ENCODE assay signal across 17 mouse cellular contexts in genomic region chr3:155381910-155382309, GRCm38 (mm10).
DNase-seq lines count a peak whose midpoint lies in the region; ATAC-seq and TF ChIP-seq lines count a peak whose summit lies in the region.
"Had no signal": no experiment of that assay in that cellular context is flagged by ENCODE, and none has a peak within 500 bp of the region (broad histone marks: within the 10 kb centered on the region; RNA-seq: fewer than 3 reads in every experiment).

No protein-coding gene starts in this region.

- intact Hi-C loops in left cerebral cortex, adult 2 months (cut with DNase I), result no loop called here

- WGBS in forebrain, embryonic 16.5 days, result 46% methylated on average over 4 of the region's 4 CpGs

- no peak overlapping the region for H3K9ac ChIP-seq in forebrain, embryonic 16.5 days (replicated peaks; ENCODE audit: low read depth, low read length)
- H3K9ac ChIP-seq: neural tube, embryonic 12.5 days had no signal

- no peaks in the 10 kb centered on the region for H3K4me1 ChIP-seq in forebrain, embryonic 16.5 days (replicated peaks; ENCODE audit: control insufficient read depth, insufficient read depth, low read length)
- H3K4me1 ChIP-seq: neural tube, embryonic 12.5 days had no signal

- peak; percentile 95 for ATAC-seq in frontal cortex, adult (ENCODE audit: low TSS enrichment)
- peak; percentile 86 for ATAC-seq in forebrain, embryonic 16.5 days

- H3K27me3 ChIP-seq in forebrain, embryonic 16.5 days (replicated peaks; ENCODE audit: control insufficient read depth, insufficient read depth, low read length), result no peaks in the 10 kb centered on the region
- H3K27me3 ChIP-seq: neural tube, embryonic 12.5 days had no signal

- TF ChIP-seq CTCF in left cerebral cortex, adult 2 months (IDR thresholded peaks at IDR 0.05), result no peak

- no peaks in the 10 kb centered on the region for H3K9me3 ChIP-seq in forebrain, embryonic 16.5 days (ENCODE audit: control insufficient read depth, low read length)
- H3K9me3 ChIP-seq: neural tube, embryonic 12.5 days had no signal

- H3K4me3 ChIP-seq in forebrain, embryonic 16.5 days (replicated peaks; ENCODE audit: low read length), result no peak overlapping the region
- no peak overlapping the region for H3K4me3 ChIP-seq in left cerebral cortex, adult 2 months
- H3K4me3 ChIP-seq: neural tube, embryonic 12.5 days had no signal

- H3K36me3 ChIP-seq in forebrain, embryonic 16.5 days (ENCODE audit: control insufficient read depth, insufficient read depth), result no peaks in the 10 kb centered on the region
- H3K36me3 ChIP-seq: neural tube, embryonic 12.5 days had no signal

- H3K27ac ChIP-seq in forebrain, embryonic 16.5 days (ENCODE audit: low read length), result no peak overlapping the region
- H3K27ac ChIP-seq in left cerebral cortex, adult 2 months, result peak overlapping the region; percentile 70
- H3K27ac ChIP-seq: neural tube, embryonic 12.5 days had no signal

- no peak overlapping the region for H3K4me2 ChIP-seq in forebrain, embryonic 16.5 days (ENCODE audit: low read length)
- H3K4me2 ChIP-seq: heart, embryonic 11.5 days; neural tube, embryonic 12.5 days had no signal

- DNase-seq in frontal cortex, postnatal 14 days (ENCODE audit: low spot score in 2 of 2), result no peak
- peak; percentile 72 for DNase-seq in brain, adult 2 months (ENCODE audit: low read depth, low spot score)
- DNase-seq in left cerebral cortex, adult 2 months (ENCODE audit: extremely low spot score in 1 of 2, low spot score in 2 of 2), result peak in 1 of 2 experiments; percentile 15
- DNase-seq in natural killer cell, adult 2 months (ENCODE audit: low spot score in 2 of 2), result no peak
- no peak for DNase-seq in T-cell, adult 2 months (ENCODE audit: low spot score)
- DNase-seq: adrenal gland, postnatal 14 days; B cell, adult 2 months; cerebellum, adult 9-10 months; heart, postnatal 14 days; kidney, adult 18-20 months; kidney, postnatal 14 days; lung, postnatal 14 days; thymus, adult 2 months had no signal
